Mouse (Mus musculus): ENCODE data around the gene Tspan5. TPM values are rescaled to one million over a fixed set of nuclear protein-coding genes. Genes with fewer than 3 reads are reported as not detected.

The Tspan5 gene
- polyA plus RNA-seq, 1 experiment from 2014 or later: 15.0 TPM

- Histone ChIP-seq H3K27ac (no peak overlapping the region), H3K4me1 (no peaks in the 10 kb centered on the region), H3K36me3 (no peaks in the 10 kb centered on the region), H3K27me3 (ENCODE audit: insufficient read depth, poor library complexity, severe bottlenecking) (no peaks in the 10 kb centered on the region), H3K9me3 (no peaks in the 10 kb centered on the region), H3K4me3 (no peak overlapping the region)
- WGBS: 89% methylated on average over 9 of the region's 9 CpGs
- DNase-seq (ENCODE audit: low spot score): no peak
These were observed 91.0 kb downstream of the Tspan5 start for GRCm38 (mm10) chr3:138832827-138833517.

- H3K4me1 ChIP-seq: no peaks in the 10 kb centered on the region
- DNase-seq (ENCODE audit: low spot score): no peak
- no peaks in the 10 kb centered on the region for H3K9me3 ChIP-seq
- H3K4me3 ChIP-seq: no peak overlapping the region
- no peaks in the 10 kb centered on the region for H3K36me3 ChIP-seq
- H3K27ac ChIP-seq: no peak overlapping the region
- 80% methylated on average over 11 of the region's 11 CpGs for WGBS
- no peaks in the 10 kb centered on the region for H3K27me3 ChIP-seq (ENCODE audit: insufficient read depth, poor library complexity, severe bottlenecking)
These were observed 92.2 kb downstream of the Tspan5 start for GRCm38 (mm10) chr3:138834174-138834573.

GRCm38 (mm10) chr3:138836937-138837336 is 94.9 kb downstream of the Tspan5 start:
- Histone ChIP-seq H3K4me1 (0 out of 2 replicates have a peak, but pooled peaks cover 5% of the 10 kb centered on the region), H3K27me3 (ENCODE audit: insufficient read depth, poor library complexity, severe bottlenecking) (no peaks in the 10 kb centered on the region), H3K36me3 (no peaks in the 10 kb centered on the region), H3K4me3 (no peak overlapping the region), H3K9me3 (no peaks in the 10 kb centered on the region), H3K27ac (no peak overlapping the region)
- WGBS: 68% methylated on average over 5 of the region's 5 CpGs
- no peak for DNase-seq (ENCODE audit: low spot score)

- no peak overlapping the region for H3K4me3 ChIP-seq
- no peaks in the 10 kb centered on the region for H3K9me3 ChIP-seq
- H3K36me3 ChIP-seq: no peaks in the 10 kb centered on the region
- H3K27ac ChIP-seq: no peak overlapping the region
- no peaks in the 10 kb centered on the region for H3K27me3 ChIP-seq (ENCODE audit: insufficient read depth, poor library complexity, severe bottlenecking)
- H3K4me1 ChIP-seq: 0 out of 2 replicates have a peak, but pooled peaks cover 5% of the 10 kb centered on the region
- no peak for DNase-seq (ENCODE audit: low spot score)
- 82% methylated on average over 6 of the region's 6 CpGs for WGBS
These were observed 95.7 kb downstream of the Tspan5 start for GRCm38 (mm10) chr3:138837651-138838050.

GRCm38 (mm10) chr3:138839656-138840055 is 97.7 kb downstream of the Tspan5 start:
- WGBS: 72% methylated on average over 6 of the region's 6 CpGs
- no peaks in the 10 kb centered on the region for H3K27me3 ChIP-seq (ENCODE audit: insufficient read depth, poor library complexity, severe bottlenecking)

GRCm38 (mm10) chr3:138841288-138841687 is 99.3 kb downstream of the Tspan5 start:
- no peak for DNase-seq (ENCODE audit: low spot score)
- Histone ChIP-seq H3K36me3 (no peaks in the 10 kb centered on the region), H3K27me3 (ENCODE audit: insufficient read depth, poor library complexity, severe bottlenecking) (no peaks in the 10 kb centered on the region), H3K4me1 (0 out of 2 replicates have a peak, but pooled peaks cover 5% of the 10 kb centered on the region), H3K9me3 (no peaks in the 10 kb centered on the region), H3K27ac (no peak overlapping the region), H3K4me3 (no peak overlapping the region)
- 83% methylated on average over 5 of the region's 5 CpGs for WGBS

More at GRCm38 (mm10) chr3:138839656-138840055, 97.7 kb downstream of the Tspan5 start:
- no peaks in the 10 kb centered on the region for H3K9me3 ChIP-seq
- 0 out of 2 replicates have a peak, but pooled peaks cover 5% of the 10 kb centered on the region for H3K4me1 ChIP-seq
- no peak overlapping the region for H3K27ac ChIP-seq
- no peaks in the 10 kb centered on the region for H3K36me3 ChIP-seq
- DNase-seq (ENCODE audit: low spot score): no peak
- H3K4me3 ChIP-seq: no peak overlapping the region

GRCm38 (mm10) chr3:138843180-138843579 is 101.2 kb downstream of the Tspan5 start:
- Histone ChIP-seq H3K9me3 (no peaks in the 10 kb centered on the region), H3K4me1 (0 out of 2 replicates have a peak, but pooled peaks cover 5% of the 10 kb centered on the region), H3K4me3 (no peak overlapping the region), H3K27ac (no peak overlapping the region; the same call in 1 of the 2 replicates), H3K27me3 (ENCODE audit: insufficient read depth, poor library complexity, severe bottlenecking) (no peaks in the 10 kb centered on the region), H3K36me3 (no peaks in the 10 kb centered on the region)
- no peak for DNase-seq (ENCODE audit: low spot score)
- 87% methylated on average over 2 of the region's 2 CpGs for WGBS

GRCm38 (mm10) chr3:138843641-138844040 is 101.6 kb downstream of the Tspan5 start:
- no peaks in the 10 kb centered on the region for H3K27me3 ChIP-seq (ENCODE audit: insufficient read depth, poor library complexity, severe bottlenecking)
- no peaks in the 10 kb centered on the region for H3K9me3 ChIP-seq
- 86% methylated on average over 5 of the region's 5 CpGs for WGBS
- H3K36me3 ChIP-seq: no peaks in the 10 kb centered on the region
- H3K4me3 ChIP-seq: no peak overlapping the region
- DNase-seq (ENCODE audit: low spot score): no peak
- H3K27ac ChIP-seq: no peak overlapping the region
- 0 out of 2 replicates have a peak, but pooled peaks cover 5% of the 10 kb centered on the region for H3K4me1 ChIP-seq

GRCm38 (mm10) chr3:138845820-138846219 is 103.8 kb downstream of the Tspan5 start:
- no peak overlapping the region for H3K4me3 ChIP-seq
- H3K9me3 ChIP-seq: no peaks in the 10 kb centered on the region
- DNase-seq (ENCODE audit: low spot score): no peak
- WGBS: 90% methylated on average over 1 of the region's 1 CpGs
- H3K4me1 ChIP-seq: no peaks in the 10 kb centered on the region
- no peaks in the 10 kb centered on the region for H3K27me3 ChIP-seq (ENCODE audit: insufficient read depth, poor library complexity, severe bottlenecking)
- H3K27ac ChIP-seq: no peak overlapping the region
- H3K36me3 ChIP-seq: no peaks in the 10 kb centered on the region

GRCm38 (mm10) chr3:138847809-138848208 is 105.8 kb downstream of the Tspan5 start:
- Histone ChIP-seq H3K4me1 (peaks cover 6% of the 10 kb centered on the region; the same call in 1 of the 2 replicates), H3K9me3 (no peaks in the 10 kb centered on the region), H3K27ac (no peak overlapping the region), H3K27me3 (ENCODE audit: insufficient read depth, poor library complexity, severe bottlenecking) (no peaks in the 10 kb centered on the region), H3K36me3 (no peaks in the 10 kb centered on the region), H3K4me3 (no peak overlapping the region)
- WGBS: 53% methylated on average over 3 of the region's 3 CpGs
- no peak for DNase-seq (ENCODE audit: low spot score)

GRCm38 (mm10) chr3:138849755-138850301 is 107.8 kb downstream of the Tspan5 start:
- no peaks in the 10 kb centered on the region for H3K9me3 ChIP-seq
- 70% methylated on average over 11 of the region's 11 CpGs for WGBS
- no peak overlapping the region for H3K27ac ChIP-seq
- H3K4me3 ChIP-seq: no peak overlapping the region
- DNase-seq (ENCODE audit: low spot score): no peak
- no peaks in the 10 kb centered on the region for H3K27me3 ChIP-seq (ENCODE audit: insufficient read depth, poor library complexity, severe bottlenecking)
- H3K4me1 ChIP-seq: peaks cover 6% of the 10 kb centered on the region; the same call in 1 of the 2 replicates
- no peaks in the 10 kb centered on the region for H3K36me3 ChIP-seq

GRCm38 (mm10) chr3:138851876-138852275 is 109.9 kb downstream of the Tspan5 start:
- 64% methylated on average over 8 of the region's 8 CpGs for WGBS

GRCm38 (mm10) chr3:138852982-138853689 is 111.1 kb downstream of the Tspan5 start:
- H3K4me1 ChIP-seq: peaks cover 34% of the 10 kb centered on the region
- no peaks in the 10 kb centered on the region for H3K36me3 ChIP-seq
- DNase-seq (ENCODE audit: low spot score): no peak
- H3K4me3 ChIP-seq: no peak overlapping the region
- H3K27ac ChIP-seq: no peak overlapping the region
- H3K9me3 ChIP-seq: no peaks in the 10 kb centered on the region
- 72% methylated on average over 13 of the region's 13 CpGs for WGBS
- no peaks in the 10 kb centered on the region for H3K27me3 ChIP-seq (ENCODE audit: insufficient read depth, poor library complexity, severe bottlenecking)

More at GRCm38 (mm10) chr3:138851876-138852275, 109.9 kb downstream of the Tspan5 start:
- H3K27ac ChIP-seq: no peak overlapping the region
- H3K4me1 ChIP-seq: peaks cover 22% of the 10 kb centered on the region; the same call in 1 of the 2 replicates
- no peak overlapping the region for H3K4me3 ChIP-seq
- H3K27me3 ChIP-seq (ENCODE audit: insufficient read depth, poor library complexity, severe bottlenecking): no peaks in the 10 kb centered on the region
- no peaks in the 10 kb centered on the region for H3K9me3 ChIP-seq
- DNase-seq (ENCODE audit: low spot score): peak; percentile 74
- H3K36me3 ChIP-seq: no peaks in the 10 kb centered on the region

All from heart, embryonic 10.5 days (tissue).